In the genomic region with DNA sequence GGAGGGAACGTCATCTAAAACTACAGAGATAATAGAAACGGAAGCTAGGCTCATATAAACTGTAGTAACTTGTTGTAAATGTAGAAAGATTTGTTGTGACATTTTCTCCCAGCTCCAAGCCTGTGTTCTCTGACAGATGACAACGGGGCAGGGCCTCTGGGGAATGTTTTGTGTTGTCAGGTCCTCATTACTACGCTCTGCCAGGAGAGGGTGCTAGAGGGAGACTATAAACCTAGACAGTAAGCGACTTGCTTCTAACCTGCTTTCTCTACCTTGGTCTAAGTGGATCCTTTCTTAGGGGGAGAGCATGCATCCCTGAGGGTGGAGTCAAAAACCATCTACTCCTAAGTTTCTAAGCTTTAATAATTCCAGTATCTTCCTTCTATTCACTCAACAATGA, we compare ENCODE assay signal across 10 mouse cellular contexts. TPM values are rescaled to one million over a fixed set of nuclear protein-coding genes. Genes with fewer than 3 reads are reported as not detected.
DNase-seq lines count a peak whose midpoint lies in the region; ATAC-seq lines count a peak whose summit lies in the region.
"Had no signal": no experiment of that assay in that cellular context is flagged by ENCODE, and none has a peak within 500 bp of the region (broad histone marks: within the 10 kb centered on the region; RNA-seq: fewer than 3 reads in every experiment).

No protein-coding gene starts in this region.

- ATAC-seq in midbrain, embryonic 14.5 days (ENCODE audit: low FRiP score, low TSS enrichment), result no peak
- no peak for ATAC-seq in midbrain, embryonic 13.5 days
- no peak for ATAC-seq in midbrain, embryonic 15.5 days (replicated peaks)

- H3K4me3 ChIP-seq in midbrain, embryonic 14.5 days (replicated peaks; ENCODE audit: low read depth, low read length), result no peak overlapping the region
- no peak overlapping the region for H3K4me3 ChIP-seq in midbrain, embryonic 13.5 days (replicated peaks)
- H3K4me3 ChIP-seq in midbrain, embryonic 15.5 days, result no peak overlapping the region
- H3K4me3 ChIP-seq: erythroblast, embryonic 14.5 days; limb, embryonic 15.5 days had no signal

- H3K4me1 ChIP-seq in midbrain, embryonic 14.5 days (ENCODE audit: control insufficient read depth, insufficient read depth, low read length), result no peaks in the 10 kb centered on the region
- H3K4me1 ChIP-seq in midbrain, embryonic 13.5 days (replicated peaks), result no peaks in the 10 kb centered on the region
- no peaks in the 10 kb centered on the region for H3K4me1 ChIP-seq in midbrain, embryonic 15.5 days
- H3K4me1 ChIP-seq: limb, embryonic 15.5 days had no signal

- no peak overlapping the region for H3K27ac ChIP-seq in midbrain, embryonic 14.5 days (replicated peaks; ENCODE audit: low read depth, low read length)
- no peak overlapping the region for H3K27ac ChIP-seq in midbrain, embryonic 13.5 days
- no peak overlapping the region for H3K27ac ChIP-seq in midbrain, embryonic 15.5 days
- H3K27ac ChIP-seq: limb, embryonic 15.5 days had no signal

- no peak overlapping the region for H3K9ac ChIP-seq in midbrain, embryonic 14.5 days (replicated peaks; ENCODE audit: low read length)
- no peak overlapping the region for H3K9ac ChIP-seq in midbrain, embryonic 13.5 days (replicated peaks)
- no peak overlapping the region for H3K9ac ChIP-seq in midbrain, embryonic 15.5 days
- H3K9ac ChIP-seq: limb, embryonic 15.5 days had no signal

- H3K9me3 ChIP-seq in midbrain, embryonic 14.5 days (ENCODE audit: control insufficient read depth, low read length), result no peaks in the 10 kb centered on the region
- no peaks in the 10 kb centered on the region for H3K9me3 ChIP-seq in midbrain, embryonic 13.5 days
- H3K9me3 ChIP-seq in midbrain, embryonic 15.5 days, result no peaks in the 10 kb centered on the region
- H3K9me3 ChIP-seq: limb, embryonic 15.5 days had no signal

- H3K4me2 ChIP-seq in midbrain, embryonic 14.5 days (ENCODE audit: low read length), result no peak overlapping the region
- H3K4me2 ChIP-seq in midbrain, embryonic 13.5 days (replicated peaks), result no peak overlapping the region
- no peak overlapping the region for H3K4me2 ChIP-seq in midbrain, embryonic 15.5 days
- H3K4me2 ChIP-seq: limb, embryonic 15.5 days had no signal

- no peaks in the 10 kb centered on the region for H3K36me3 ChIP-seq in midbrain, embryonic 14.5 days (ENCODE audit: control insufficient read depth, insufficient read depth, low read length)
- no peaks in the 10 kb centered on the region for H3K36me3 ChIP-seq in midbrain, embryonic 13.5 days
- H3K36me3 ChIP-seq in midbrain, embryonic 15.5 days (replicated peaks), result no peaks in the 10 kb centered on the region
- H3K36me3 ChIP-seq: limb, embryonic 15.5 days had no signal

- intact Hi-C loops in heart, postnatal 36 days (cut with DNase I), result loop anchor here (10.0 kb wide), 1 partner anchor 193 kb away; no protein-coding TSS in a partner anchor
- intact Hi-C loops in left cerebral cortex, postnatal 25 days (cut with DNase I), result no loop called here

- WGBS in midbrain, embryonic 14.5 days, result 33% methylated on average over 5 of the region's 5 CpGs
- 27% methylated on average over 5 of the region's 5 CpGs for WGBS in midbrain, embryonic 13.5 days
- 31% methylated on average over 5 of the region's 5 CpGs for WGBS in midbrain, embryonic 15.5 days

- H3K27me3 ChIP-seq in midbrain, embryonic 14.5 days (ENCODE audit: control insufficient read depth, insufficient read depth, low read length), result no peaks in the 10 kb centered on the region
- H3K27me3 ChIP-seq in midbrain, embryonic 13.5 days, result peaks cover 3% of the 10 kb centered on the region; the same call in 1 of the 2 replicates
- H3K27me3 ChIP-seq in midbrain, embryonic 15.5 days (replicated peaks), result no peaks in the 10 kb centered on the region
- H3K27me3 ChIP-seq: limb, embryonic 15.5 days had no signal

- DNase-seq in midbrain, embryonic 14.5 days, result peak; percentile 60
- peak; percentile 56 for DNase-seq in NIH3T3 (ENCODE audit: low read depth)
- peak; percentile 47 for DNase-seq in cerebellum, adult 9-10 months
- peak; percentile 19 to 43 for DNase-seq in heart, postnatal 36 days
- DNase-seq in left cerebral cortex, postnatal 25 days (ENCODE audit: low spot score in 2 of 2), result peak; percentile 12 to 44
- DNase-seq in retina, postnatal 1 day, result peak; percentile 71

RNA-seq across cellular contexts. Expression of gene Rbbp7, which starts 42.4 kb away (rescaled TPM):
- 192 and 214 TPM in 2 replicates for polyA plus RNA-seq in midbrain, embryonic 14.5 days (2014; fragmentation: Nextera tagmentation; extraction: Ambion mirVana)
- 210 and 217 TPM in 2 replicates for polyA plus RNA-seq in midbrain, embryonic 13.5 days (2015; fragmentation: Nextera tagmentation; extraction: Ambion mirVana)
- total RNA-seq in heart, postnatal 36 days (2021), result 100 to 1,000 TPM; 155 to 167 TPM
- 100 to 1,000 TPM; 135 to 145 TPM for total RNA-seq in left cerebral cortex, postnatal 25 days (2021)
- 201 and 210 TPM in 2 replicates for polyA plus RNA-seq in midbrain, embryonic 15.5 days (2015; fragmentation: Nextera tagmentation; extraction: Ambion mirVana)
